Mouse (Mus musculus) liver, adult 2 months (tissue): ENCODE measurements around the gene Aig1.

ENCODE experiments used
- CTCF ChIP-seq: fragments of 200-500 bp; IDR thresholded peaks from 2 replicates; pipeline ENCODE4 v1.5.1; 2011; ENCODE audit warnings: low read depth, low read length, control low read depth
- POLR2A ChIP-seq: fragments of 200-500 bp; IDR thresholded peaks from 2 replicates; pipeline ENCODE4 v1.6.1; 2011; ENCODE audit warnings: low read length, control low read depth; ENCODE audit not compliant: insufficient read depth; ENCODE audit errors: extremely low read depth

GRCm38 (mm10) chr10:13659778-13660177 is 209.0 kb downstream of the Aig1 start:
- TF ChIP-seq CTCF (no peak), POLR2A (no peak)
